Mouse (Mus musculus) G1E (cell line): Measurements from ENCODE around the gene Zfp9.

ENCODE experiments used
- CTCF ChIP-seq: IDR thresholded peaks from 2 replicates; pipeline ENCODE4 v1.5.1; 2012; ENCODE audit warnings: low read depth, low read length, inconsistent platforms, mixed read lengths
- GATA1 ChIP-seq: IDR thresholded peaks from 2 replicates; pipeline ENCODE4 v1.6.1; 2012; ENCODE audit warnings: borderline replicate concordance, low read length, inconsistent platforms, mixed read lengths
- TAL1 ChIP-seq: conservative IDR thresholded peaks from 2 replicates; pipeline ENCODE4 v1.6.1; 2012; ENCODE audit warnings: low read depth, low read length, inconsistent platforms, mixed read lengths

GRCm38 (mm10) chr6:118477875-118478785, 990 bp downstream of the Zfp9 start:
- TF ChIP-seq GATA1, result no peak
- no peak for TF ChIP-seq CTCF
- TF ChIP-seq TAL1, result no peak
